Mouse (Mus musculus) limb, embryonic 10.5 days (tissue): ENCODE measurements at regions not wholly inside any gene's neighbourhood (a gene's known extent, or its start where the extent isn't known, plus 50 kb on each side); places are given as distances from the start of the nearest gene placed in this dataset.

Source experiments
- DNase-seq: peaks from one replicate; pipeline ENCODE4 v3.0.0-alpha.2; 2017; ENCODE audit warnings: low spot score
- H3K27ac ChIP-seq: fragments of 300-500 bp; sonication (generic); 2 replicates; pipeline ENCODE4 v1.5.1; 2016; ENCODE audit warnings: mild to moderate bottlenecking
- H3K27me3 ChIP-seq: fragments of 300-500 bp; sonication (generic); 2 replicates; pipeline ENCODE4 v1.6.1; 2016; ENCODE audit warnings: low read depth, mild to moderate bottlenecking; ENCODE audit not compliant: poor library complexity, severe bottlenecking
- H3K36me3 ChIP-seq: fragments of 300-500 bp; sonication (generic); 2 replicates; pipeline ENCODE4 v1.6.1; 2016; ENCODE audit warnings: mild to moderate bottlenecking, moderate library complexity
- H3K4me1 ChIP-seq: fragments of 300-500 bp; sonication (generic); 2 replicates; pipeline ENCODE4 v1.6.1; 2016
- H3K4me3 ChIP-seq: fragments of 300-500 bp; sonication (generic); 2 replicates; pipeline ENCODE4 v1.5.1; 2016; ENCODE audit warnings: mild to moderate bottlenecking, moderate library complexity
- H3K9me3 ChIP-seq: fragments of 300-500 bp; sonication (generic); replicated peaks from 2 replicates; pipeline ENCODE4 v1.6.1; 2016; ENCODE audit warnings: mild to moderate bottlenecking
- WGBS: fragments of 180-500 bp; shearing (Covaris S2); methylation state at CpG from one replicate; pipeline ENCODE4 v1.1.7; 2016; 5-methylcytosine and 5-hydroxymethylcytosine counted together

GRCm38 (mm10) chr17:4784296-4784695, 209.8 kb upstream of the Arid1b start:
- 73% methylated on average over 5 of the region's 5 CpGs for WGBS
- Histone ChIP-seq H3K27ac (no peak overlapping the region), H3K9me3 (no peaks in the 10 kb centered on the region), H3K36me3 (no peaks in the 10 kb centered on the region), H3K4me3 (no peak overlapping the region), H3K4me1 (no peaks in the 10 kb centered on the region), H3K27me3 (no peaks in the 10 kb centered on the region; the same call in 1 of the 2 replicates)
- no peak for DNase-seq

DNA sequence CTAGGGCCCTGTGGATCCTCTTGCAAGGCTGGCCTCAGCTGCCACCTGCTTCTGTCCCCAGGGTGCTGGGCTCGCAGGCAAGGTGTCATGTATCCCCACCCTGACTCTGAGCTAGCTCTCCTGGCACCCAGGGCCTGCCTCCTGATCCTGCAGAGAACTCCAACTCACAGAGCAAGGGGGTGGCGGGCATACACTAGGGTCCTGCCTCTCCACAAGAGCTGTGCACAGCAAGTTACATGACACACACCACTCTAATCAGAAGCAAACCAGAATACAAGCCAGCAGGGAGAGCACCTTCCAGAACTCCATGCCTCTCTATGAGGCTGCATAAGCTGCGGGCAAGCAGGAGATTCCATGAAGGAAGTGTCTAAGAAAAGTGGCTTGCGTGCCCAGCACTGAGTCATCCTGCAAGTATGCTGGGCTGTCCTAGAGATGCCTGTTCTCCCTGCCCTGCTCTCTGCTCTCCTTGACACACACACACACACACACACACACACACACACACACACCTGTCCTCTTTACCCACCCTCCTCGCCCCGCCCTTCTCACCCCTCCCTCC, 208.8 kb upstream of the Arid1b start:
- Histone ChIP-seq H3K27me3 (no peaks in the 10 kb centered on the region; the same call in 1 of the 2 replicates), H3K9me3 (no peaks in the 10 kb centered on the region), H3K4me3 (no peak overlapping the region), H3K27ac (no peak overlapping the region), H3K4me1 (no peaks in the 10 kb centered on the region), H3K36me3 (no peaks in the 10 kb centered on the region)
- DNase-seq, result no peak
- WGBS, result 47% methylated on average over 6 of the region's 6 CpGs

GRCm38 (mm10) chr17:4786524-4786923, 207.6 kb upstream of the Arid1b start:
- H3K9me3 ChIP-seq, result no peaks in the 10 kb centered on the region
- H3K4me3 ChIP-seq, result no peak overlapping the region
- H3K4me1 ChIP-seq, result no peaks in the 10 kb centered on the region
- no peak for DNase-seq
- no peaks in the 10 kb centered on the region for H3K36me3 ChIP-seq
- no peaks in the 10 kb centered on the region; the same call in 1 of the 2 replicates for H3K27me3 ChIP-seq
- no peak overlapping the region for H3K27ac ChIP-seq

GRCm38 (mm10) chr17:4791873-4792272, 202.3 kb upstream of the Arid1b start:
- Histone ChIP-seq H3K9me3 (no peaks in the 10 kb centered on the region), H3K36me3 (no peaks in the 10 kb centered on the region), H3K27ac (no peak overlapping the region), H3K27me3 (no peaks in the 10 kb centered on the region), H3K4me3 (no peak overlapping the region), H3K4me1 (no peaks in the 10 kb centered on the region)
- peak; percentile 7 for DNase-seq
- 83% methylated on average over 10 of the region's 10 CpGs for WGBS

- WGBS, result 78% methylated on average over 3 of the region's 3 CpGs
Measured at GRCm38 (mm10) chr17:4796241-4796640, 197.9 kb upstream of the Arid1b start.

GRCm38 (mm10) chr17:4804013-4804412, 190.1 kb upstream of the Arid1b start:
- peaks cover 8% of the 10 kb centered on the region; the same call in 1 of the 2 replicates for H3K4me1 ChIP-seq
- 90% methylated on average over 4 of the region's 4 CpGs for WGBS
- H3K27ac ChIP-seq, result no peak overlapping the region
- peak; percentile 7 for DNase-seq
- H3K36me3 ChIP-seq, result no peaks in the 10 kb centered on the region
- no peaks in the 10 kb centered on the region for H3K9me3 ChIP-seq
- no peak overlapping the region for H3K4me3 ChIP-seq
- no peaks in the 10 kb centered on the region for H3K27me3 ChIP-seq

More at GRCm38 (mm10) chr17:4796241-4796640, 197.9 kb upstream of the Arid1b start:
- no peak for DNase-seq
- no peaks in the 10 kb centered on the region for H3K4me1 ChIP-seq
- no peaks in the 10 kb centered on the region for H3K27me3 ChIP-seq
- H3K9me3 ChIP-seq, result no peaks in the 10 kb centered on the region
- H3K4me3 ChIP-seq, result no peak overlapping the region
- no peak overlapping the region for H3K27ac ChIP-seq
- H3K36me3 ChIP-seq, result no peaks in the 10 kb centered on the region

- no peaks in the 10 kb centered on the region for H3K36me3 ChIP-seq
- 55% methylated on average over 5 of the region's 5 CpGs for WGBS
- DNase-seq, result peak; percentile 28
- no peaks in the 10 kb centered on the region for H3K27me3 ChIP-seq
- no peaks in the 10 kb centered on the region for H3K9me3 ChIP-seq
- H3K4me1 ChIP-seq, result peaks cover 8% of the 10 kb centered on the region; the same call in 1 of the 2 replicates
- no peak overlapping the region for H3K27ac ChIP-seq
- H3K4me3 ChIP-seq, result no peak overlapping the region
Measured at GRCm38 (mm10) chr17:4806051-4806450, 188.1 kb upstream of the Arid1b start.

DNA sequence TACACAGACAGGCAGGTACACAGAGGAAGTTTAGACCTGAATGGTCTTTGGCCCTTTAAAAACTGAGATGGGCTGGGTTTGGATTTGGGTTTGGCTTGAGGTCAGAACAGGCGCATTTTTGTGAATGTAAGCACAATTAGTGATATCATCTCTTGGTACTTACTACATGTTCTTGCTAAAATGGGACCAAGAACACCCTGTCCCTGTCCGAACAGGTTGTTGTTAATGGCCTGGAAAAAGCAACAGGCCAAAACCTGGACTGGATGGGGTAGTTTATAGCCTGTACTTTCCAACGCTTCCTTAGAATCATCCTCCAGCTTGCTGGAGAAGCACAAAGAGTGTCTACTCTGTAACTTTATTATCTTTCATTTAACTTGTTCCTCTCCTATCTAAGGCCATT, 185.2 kb upstream of the Arid1b start:
- DNase-seq, result peak; percentile 13
- Histone ChIP-seq H3K4me3 (no peak overlapping the region), H3K27me3 (no peaks in the 10 kb centered on the region), H3K4me1 (peaks cover 8% of the 10 kb centered on the region; the same call in 1 of the 2 replicates), H3K36me3 (no peaks in the 10 kb centered on the region), H3K27ac (no peak overlapping the region), H3K9me3 (no peaks in the 10 kb centered on the region)
- WGBS, result 86% methylated on average over 3 of the region's 3 CpGs

- no peaks in the 10 kb centered on the region for H3K36me3 ChIP-seq
- H3K4me3 ChIP-seq, result no peak overlapping the region
- H3K4me1 ChIP-seq, result no peaks in the 10 kb centered on the region
- no peak overlapping the region for H3K27ac ChIP-seq
- DNase-seq, result no peak
- no peaks in the 10 kb centered on the region for H3K27me3 ChIP-seq
- H3K9me3 ChIP-seq, result no peaks in the 10 kb centered on the region
- 92% methylated on average over 3 of the region's 3 CpGs for WGBS
Measured at GRCm38 (mm10) chr17:4813232-4813631, 180.9 kb upstream of the Arid1b start.

GRCm38 (mm10) chr17:4813666-4814065, 180.5 kb upstream of the Arid1b start:
- DNase-seq, result peak; percentile 20
- no peak overlapping the region for H3K27ac ChIP-seq
- H3K4me3 ChIP-seq, result no peak overlapping the region
- no peaks in the 10 kb centered on the region for H3K4me1 ChIP-seq
- no peaks in the 10 kb centered on the region for H3K27me3 ChIP-seq
- H3K9me3 ChIP-seq, result no peaks in the 10 kb centered on the region
- 83% methylated on average over 6 of the region's 6 CpGs for WGBS
- no peaks in the 10 kb centered on the region for H3K36me3 ChIP-seq

- Histone ChIP-seq H3K36me3 (no peaks in the 10 kb centered on the region), H3K4me1 (peaks cover 14% of the 10 kb centered on the region), H3K9me3 (no peaks in the 10 kb centered on the region), H3K4me3 (no peak overlapping the region), H3K27me3 (no peaks in the 10 kb centered on the region), H3K27ac (no peak overlapping the region)
- WGBS, result 63% methylated on average over 8 of the region's 8 CpGs
- peak; percentile 57 for DNase-seq
Measured at GRCm38 (mm10) chr17:4825221-4825895, 168.8 kb upstream of the Arid1b start.

GRCm38 (mm10) chr17:4834065-4834464, 160.1 kb upstream of the Arid1b start:
- WGBS, result 83% methylated on average over 7 of the region's 7 CpGs
- DNase-seq, result no peak
- H3K27ac ChIP-seq, result no peak overlapping the region
- no peaks in the 10 kb centered on the region for H3K9me3 ChIP-seq
- H3K27me3 ChIP-seq, result no peaks in the 10 kb centered on the region
- H3K4me1 ChIP-seq, result no peaks in the 10 kb centered on the region
- H3K4me3 ChIP-seq, result no peak overlapping the region
- H3K36me3 ChIP-seq, result no peaks in the 10 kb centered on the region

DNA sequence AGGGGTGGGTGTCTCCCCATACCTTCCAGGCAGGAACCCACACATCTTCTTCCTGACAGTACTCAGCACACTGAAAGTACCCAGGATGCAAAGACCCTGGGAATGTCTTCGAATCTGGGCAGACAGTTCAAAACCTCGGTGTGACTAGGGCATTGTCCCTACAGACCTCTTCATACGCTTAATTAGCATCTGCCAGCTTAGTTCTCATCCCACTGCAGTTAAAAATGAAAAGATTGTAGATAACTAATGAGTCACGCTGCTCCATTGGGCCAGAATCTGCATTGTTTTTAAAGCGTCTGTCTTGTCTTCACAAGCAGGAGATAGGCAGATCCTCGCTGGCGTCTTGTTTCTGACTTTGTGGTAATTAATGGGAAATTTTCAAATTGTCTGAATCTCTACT, 159.6 kb upstream of the Arid1b start:
- H3K27me3 ChIP-seq, result no peaks in the 10 kb centered on the region
- WGBS, result 89% methylated on average over 7 of the region's 7 CpGs
- no peak overlapping the region for H3K27ac ChIP-seq
- no peaks in the 10 kb centered on the region for H3K36me3 ChIP-seq
- H3K4me3 ChIP-seq, result no peak overlapping the region
- no peak for DNase-seq
- no peaks in the 10 kb centered on the region for H3K9me3 ChIP-seq
- H3K4me1 ChIP-seq, result no peaks in the 10 kb centered on the region
